Mouse (Mus musculus) liver, embryonic 14.5 days (tissue): ENCODE results near the gene Agbl1. TPM values are rescaled to one million over a fixed set of nuclear protein-coding genes. Genes with fewer than 3 reads are reported as not detected.

Experiments used
- ATAC-seq: fragments of 200-750 bp; cut with Nextera tagmentation; 2 replicates; pipeline ENCODE4 v1.8.0; 2017; ENCODE audit warnings: moderate number of reproducible peaks, mild to moderate bottlenecking, moderate library complexity; ENCODE audit not compliant: insufficient read depth
- DNase-seq, 3 experiments: peaks; one replicate each; pipeline ENCODE4 v3.0.0-alpha.2; 2012 to 2013; ENCODE audit warnings: low read depth in 3 of 3, low spot score in 3 of 3
- H3K27ac ChIP-seq: fragments of 300-500 bp; sonication (generic); 2 replicates; pipeline ENCODE4 v1.5.1; 2014; ENCODE audit warnings: moderate library complexity, mild to moderate bottlenecking, control low read depth, inconsistent platforms
- H3K27me3 ChIP-seq: fragments of 300-500 bp; sonication (generic); 2 replicates; pipeline ENCODE4 v1.6.1; 2014; ENCODE audit warnings: mild to moderate bottlenecking, low read length, moderate library complexity; ENCODE audit not compliant: control insufficient read depth, insufficient read depth
- H3K36me3 ChIP-seq: fragments of 300-500 bp; sonication (generic); replicated peaks from 2 replicates; pipeline ENCODE4 v1.6.1; 2014; ENCODE audit warnings: low read depth; ENCODE audit not compliant: control insufficient read depth, insufficient read depth
- H3K4me1 ChIP-seq, 2 experiments: fragments of 200-500 bp in 1 of 2; fragments of 300-500 bp in 1 of 2; sonication (generic) in 1 of 2; replicated peaks; 2 replicates each; pipeline ENCODE4 v1.6.1; 2012 to 2014; ENCODE audit warnings: antibody characterized with exemption in 1 of 2, inconsistent platforms in 1 of 2, low read length in 1 of 2; ENCODE audit not compliant: control insufficient read depth in 2 of 2, insufficient read depth in 2 of 2
- H3K4me2 ChIP-seq: fragments of 300-500 bp; sonication (generic); 2 replicates; pipeline ENCODE4 v1.6.1; 2014; ENCODE audit warnings: low read depth, mild to moderate bottlenecking, control low read depth, moderate library complexity
- H3K4me3 ChIP-seq, 2 experiments: fragments of 200-500 bp in 1 of 2; fragments of 300-500 bp in 1 of 2; sonication (generic) in 1 of 2; 2 replicates each; pipeline ENCODE4 v1.5.1; 2012 to 2014; ENCODE audit warnings: low read depth in 2 of 2, low read length in 2 of 2, mild to moderate bottlenecking in 2 of 2, control low read depth in 1 of 2, inconsistent platforms in 1 of 2, moderate library complexity in 1 of 2; ENCODE audit not compliant: insufficient read depth in 1 of 2
- H3K9ac ChIP-seq: fragments of 300-500 bp; sonication (generic); replicated peaks from 2 replicates; pipeline ENCODE4 v1.6.1; 2014; ENCODE audit warnings: mild to moderate bottlenecking, control low read depth, moderate library complexity
- H3K9me3 ChIP-seq: fragments of 300-500 bp; sonication (generic); 2 replicates; pipeline ENCODE4 v1.6.1; 2016; ENCODE audit warnings: low read length, mixed read lengths; ENCODE audit not compliant: control insufficient read depth
- CTCF ChIP-seq: IDR thresholded peaks from 2 replicates; pipeline ENCODE4 v1.5.1; 2016; ENCODE audit warnings: antibody characterized with exemption, low read depth, control low read depth
- EP300 ChIP-seq: IDR thresholded peaks from 2 replicates; pipeline ENCODE4 v1.6.1; 2016; ENCODE audit warnings: antibody characterized with exemption, low read depth
- WGBS: fragments of 180-500 bp; shearing (Covaris S2); extraction: QIAGEN DNeasy Blood & Tissue Kit; methylation state at CpG from one replicate; pipeline ENCODE4 v1.1.7; 2014; ENCODE audit not compliant: insufficient replicate concordance; 5-methylcytosine and 5-hydroxymethylcytosine counted together
- polyA plus RNA-seq, 2 experiments: library from polyadenylated mRNA; depleted of rRNA in 1 of 2; stranded (reverse) in 1 of 2; unstranded in 1 of 2; fragments of >200 nt; fragmentation: Nextera tagmentation in 1 of 2; extraction: Ambion mirVana in 1 of 2; gene quantifications; 2 replicates each; pipeline versions ENCODE4 v1.2.1 to v1.2.3; 2012 to 2014

Gene Agbl1
- polyA plus RNA-seq, 2 experiments = not detected

GRCm38 (mm10) chr7:76487519-76487918, 257.8 kb downstream of the Agbl1 start:
- Histone ChIP-seq H3K27me3 (no peaks in the 10 kb centered on the region), H3K9me3 (no peaks in the 10 kb centered on the region), H3K27ac (no peak overlapping the region), H3K36me3 (no peaks in the 10 kb centered on the region), H3K4me3 (no peak overlapping the region), H3K4me2 (no peak overlapping the region), H3K9ac (no peak overlapping the region), H3K4me1 (no peaks in the 10 kb centered on the region)
- WGBS = 55% methylated on average over 5 of the region's 5 CpGs
- no peak for DNase-seq
- TF ChIP-seq EP300 = no peak
- TF ChIP-seq CTCF = no peak
- no peak for ATAC-seq

- Histone ChIP-seq H3K36me3 (no peaks in the 10 kb centered on the region), H3K4me3 (no peak overlapping the region), H3K9me3 (no peaks in the 10 kb centered on the region), H3K27ac (no peak overlapping the region), H3K27me3 (no peaks in the 10 kb centered on the region), H3K9ac (no peak overlapping the region), H3K4me2 (no peak overlapping the region), H3K4me1 (no peaks in the 10 kb centered on the region)
- ATAC-seq (no peak), DNase-seq (no peak)
- 30% methylated on average over 3 of the region's 3 CpGs for WGBS
- no peak for TF ChIP-seq EP300
- TF ChIP-seq CTCF = no peak
Measured at GRCm38 (mm10) chr7:76524291-76524690, 294.6 kb downstream of the Agbl1 start.

DNA sequence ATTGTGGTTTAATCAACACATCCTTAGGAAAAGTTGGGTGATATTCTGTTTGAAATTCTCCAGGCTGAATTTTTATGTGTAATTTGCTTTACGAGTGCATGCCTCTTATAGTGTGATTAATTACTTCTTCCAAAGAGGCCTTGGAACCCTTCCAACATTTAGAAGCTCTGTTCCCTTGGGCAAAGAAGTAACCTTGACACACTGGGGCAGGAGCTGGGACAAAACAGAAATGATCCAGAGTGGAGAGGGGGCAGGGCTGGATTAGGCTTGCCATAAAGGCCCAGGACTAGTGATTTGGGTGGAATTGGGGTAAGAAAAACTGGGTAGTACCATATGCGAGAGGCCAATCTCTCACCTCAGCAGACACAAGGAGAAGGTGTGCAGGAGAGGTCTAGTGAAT, 316.8 kb downstream of the Agbl1 start:
- 68% methylated on average over 2 of the region's 2 CpGs for WGBS
- ATAC-seq (no peak), DNase-seq (no peak)
- TF ChIP-seq CTCF = no peak
- TF ChIP-seq EP300 = no peak
- Histone ChIP-seq H3K27me3 (no peaks in the 10 kb centered on the region), H3K9me3 (no peaks in the 10 kb centered on the region), H3K4me1 (no peaks in the 10 kb centered on the region), H3K36me3 (no peaks in the 10 kb centered on the region), H3K4me2 (no peak overlapping the region), H3K27ac (no peak overlapping the region), H3K9ac (no peak overlapping the region), H3K4me3 (no peak overlapping the region)

DNA sequence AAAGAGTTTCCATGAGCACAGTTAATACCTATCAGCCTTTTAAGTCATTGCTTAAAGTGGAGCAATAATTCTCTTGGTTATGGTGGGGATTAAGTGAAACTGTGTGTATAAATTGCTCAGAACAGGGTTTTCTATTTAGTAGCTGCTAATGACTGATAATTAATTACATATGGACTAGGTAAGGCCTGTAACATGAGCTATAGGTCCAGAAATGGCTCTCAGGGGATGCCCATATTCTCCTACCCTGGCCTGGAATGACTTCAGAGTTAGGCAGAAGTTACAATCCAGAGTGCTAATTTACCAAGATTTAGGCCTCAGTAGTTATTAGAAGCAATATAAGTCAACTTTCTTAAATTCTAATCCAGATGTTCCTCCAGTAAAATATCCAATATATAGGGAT, 317.6 kb downstream of the Agbl1 start:
- no peak overlapping the region for H3K9ac ChIP-seq
- DNase-seq (no peak), ATAC-seq (no peak)
- no peaks in the 10 kb centered on the region for H3K27me3 ChIP-seq
- no peak overlapping the region for H3K4me3 ChIP-seq
- H3K36me3 ChIP-seq = no peaks in the 10 kb centered on the region
- H3K4me2 ChIP-seq = no peak overlapping the region
- no peaks in the 10 kb centered on the region for H3K9me3 ChIP-seq
- no peak overlapping the region for H3K27ac ChIP-seq
- no peaks in the 10 kb centered on the region for H3K4me1 ChIP-seq
- TF ChIP-seq CTCF (no peak), EP300 (no peak)

DNA sequence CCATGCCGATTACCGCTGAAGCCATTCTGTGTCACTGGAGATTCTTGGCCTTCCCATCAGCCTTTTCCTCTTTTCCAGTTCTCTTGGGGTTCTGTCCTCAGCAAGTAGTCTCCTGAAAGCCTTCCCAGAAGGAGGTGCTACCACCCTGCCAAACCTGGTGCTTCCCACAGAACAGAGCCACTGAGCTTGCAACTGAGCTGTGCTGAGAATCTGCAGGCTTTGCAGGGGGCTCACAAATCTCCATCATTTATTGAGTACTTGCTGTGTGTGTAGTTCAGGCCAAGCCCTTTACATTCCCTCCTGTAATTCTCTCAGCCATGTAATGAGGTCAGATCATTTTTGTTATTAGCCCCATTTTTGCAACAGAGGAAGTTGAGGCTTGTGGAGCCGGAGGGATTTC, 322.2 kb downstream of the Agbl1 start:
- no peak for DNase-seq
- Histone ChIP-seq H3K4me3 (no peak overlapping the region), H3K4me2 (no peak overlapping the region), H3K9ac (no peak overlapping the region), H3K4me1 (no peaks in the 10 kb centered on the region), H3K27me3 (no peaks in the 10 kb centered on the region), H3K9me3 (no peaks in the 10 kb centered on the region), H3K36me3 (no peaks in the 10 kb centered on the region), H3K27ac (no peak overlapping the region)
- 70% methylated on average over 3 of the region's 3 CpGs for WGBS
- TF ChIP-seq EP300 = no peak
- no peak for TF ChIP-seq CTCF
- no peak for ATAC-seq
